Mouse (Mus musculus): ENCODE results near the gene Ston2. TPM values are rescaled to one million over a fixed set of nuclear protein-coding genes. Genes with fewer than 3 reads are reported as not detected.
"Not testable (repeated sequence)": the region's sequence is repeated elsewhere in the genome, so short reads cannot be mapped to it uniquely, and the experiment has no call there.

The Ston2 gene
- polyA plus RNA-seq, 1 experiment from 2014 or later, result 10.6 TPM

GRCm38 (mm10) chr12:91751893-91752597 is 36.1 kb downstream of the Ston2 start:
- no peaks in the 10 kb centered on the region for H3K27me3 ChIP-seq (ENCODE audit: insufficient read depth, low read length)
- TF ChIP-seq CTCF (IDR thresholded peaks at IDR 0.05; ENCODE audit: low read depth), result no peak
- H3K4me1 ChIP-seq (ENCODE audit: insufficient read depth), result no peaks in the 10 kb centered on the region
- no peak overlapping the region for H3K27ac ChIP-seq (ENCODE audit: low read depth)
- no peak overlapping the region for H3K9ac ChIP-seq
- no peaks in the 10 kb centered on the region for H3K9me3 ChIP-seq (ENCODE audit: low read depth, low read length)
- H3K4me2 ChIP-seq, result no peak overlapping the region
- WGBS, result 82% methylated on average over 13 of the region's 13 CpGs
- no peaks in the 10 kb centered on the region for H3K36me3 ChIP-seq (ENCODE audit: insufficient read depth)
- DNase-seq, result no peak
- ATAC-seq (ENCODE audit: insufficient read depth), result no peak
- H3K4me3 ChIP-seq (ENCODE audit: low read depth, low read length), result no peak overlapping the region

DNA sequence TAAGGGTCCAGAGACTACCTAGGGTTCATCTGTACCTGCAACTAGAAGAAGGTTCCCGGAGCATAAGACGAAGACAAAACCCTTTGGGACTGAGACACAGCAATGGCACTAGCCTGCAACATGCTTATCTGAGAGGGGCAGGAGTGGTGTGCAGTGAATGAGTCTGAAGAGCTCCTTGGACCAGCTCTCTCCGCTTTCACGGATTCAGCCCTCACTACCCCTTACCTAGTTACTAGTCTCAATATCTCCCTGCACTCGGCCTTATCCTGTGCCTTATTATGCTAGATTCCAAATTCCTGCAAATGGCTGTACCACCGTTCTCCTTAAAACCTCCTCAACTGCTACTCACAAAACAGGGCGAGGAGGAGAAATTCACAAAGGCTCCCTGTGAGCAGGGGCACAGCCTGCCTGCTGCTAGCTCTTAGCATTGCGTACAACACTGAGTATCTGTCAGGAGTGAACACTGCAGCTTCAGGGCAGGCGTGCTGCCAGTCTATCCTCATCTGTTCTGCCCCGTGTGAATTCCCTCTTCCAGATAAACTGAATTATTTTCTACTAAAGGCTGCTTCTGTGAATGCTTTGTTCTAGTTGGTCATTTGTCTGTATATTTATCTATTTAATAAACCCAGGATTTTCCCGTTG is 38.5 kb downstream of the Ston2 start:
- peaks cover 10% of the 10 kb centered on the region for H3K4me1 ChIP-seq (ENCODE audit: insufficient read depth)
- WGBS, result 69% methylated on average over 11 of the region's 11 CpGs
- no peak for TF ChIP-seq CTCF (IDR thresholded peaks at IDR 0.05; ENCODE audit: low read depth)

GRCm38 (mm10) chr12:91748241-91748865 is 39.8 kb downstream of the Ston2 start:
- no peak overlapping the region for H3K9ac ChIP-seq
- no peak for TF ChIP-seq CTCF (IDR thresholded peaks at IDR 0.05; ENCODE audit: low read depth)
- no peaks in the 10 kb centered on the region for H3K27me3 ChIP-seq (ENCODE audit: insufficient read depth, low read length)
- WGBS, result 56% methylated on average over 18 of the region's 18 CpGs
- no peaks in the 10 kb centered on the region for H3K36me3 ChIP-seq (ENCODE audit: insufficient read depth)
- no peak overlapping the region for H3K4me3 ChIP-seq (ENCODE audit: low read depth, low read length)
- no peak for ATAC-seq (ENCODE audit: insufficient read depth)
- no peak overlapping the region for H3K4me2 ChIP-seq
- no peaks in the 10 kb centered on the region for H3K9me3 ChIP-seq (ENCODE audit: low read depth, low read length)
- peaks cover 10% of the 10 kb centered on the region for H3K4me1 ChIP-seq (ENCODE audit: insufficient read depth)
- no peak overlapping the region for H3K27ac ChIP-seq (ENCODE audit: low read depth)
- peak; percentile 53 for DNase-seq

More for the DNA sequence above, 38.5 kb downstream of the Ston2 start:
- H3K27ac ChIP-seq (ENCODE audit: low read depth), result no peak overlapping the region
- H3K36me3 ChIP-seq (ENCODE audit: insufficient read depth), result no peaks in the 10 kb centered on the region
- H3K27me3 ChIP-seq (ENCODE audit: insufficient read depth, low read length), result no peaks in the 10 kb centered on the region
- DNase-seq (no peak), ATAC-seq (ENCODE audit: insufficient read depth) (no peak)
- no peak overlapping the region for H3K4me2 ChIP-seq
- no peaks in the 10 kb centered on the region for H3K9me3 ChIP-seq (ENCODE audit: low read depth, low read length)
- no peak overlapping the region for H3K4me3 ChIP-seq (ENCODE audit: low read depth, low read length)
- H3K9ac ChIP-seq, result no peak overlapping the region

DNA sequence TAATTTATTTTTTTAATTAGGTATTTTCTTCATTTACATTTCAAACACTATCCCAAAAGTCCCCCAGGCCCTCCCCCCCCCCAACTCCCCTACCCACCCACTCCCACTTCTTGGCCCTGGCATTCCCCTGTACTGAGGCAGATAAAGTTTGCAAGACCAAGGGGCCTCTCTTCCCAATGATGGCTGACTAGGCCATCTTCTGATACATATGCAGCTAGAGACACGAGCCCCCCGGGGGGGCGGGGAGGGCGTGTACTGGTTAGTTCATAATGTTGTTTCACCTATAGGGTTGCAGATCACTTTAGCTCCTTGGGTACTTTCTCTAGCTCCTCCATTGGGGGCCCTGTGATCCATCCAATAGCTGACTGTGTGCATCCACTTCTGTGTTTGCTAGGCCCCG is 41.3 kb downstream of the Ston2 start:
- not testable (repeated sequence) for H3K36me3 ChIP-seq (ENCODE audit: insufficient read depth)
- WGBS, result 89% methylated on average over 5 of the region's 5 CpGs

GRCm38 (mm10) chr12:91745758-91746290 is 42.4 kb downstream of the Ston2 start:
- ATAC-seq (ENCODE audit: insufficient read depth) (peak; percentile 87), DNase-seq (peak; percentile 79)
- Histone ChIP-seq H3K9ac (no peak overlapping the region; the same call in 1 of the 2 replicates), H3K27ac (ENCODE audit: low read depth) (peak overlapping the region; percentile 60), H3K9me3 (ENCODE audit: low read depth, low read length) (no peaks in the 10 kb centered on the region), H3K4me2 (peak overlapping the region; percentile 31; the same call in 1 of the 2 replicates), H3K36me3 (ENCODE audit: insufficient read depth) (no peaks in the 10 kb centered on the region), H3K4me3 (ENCODE audit: low read depth, low read length) (no peak overlapping the region), H3K4me1 (ENCODE audit: insufficient read depth) (peaks cover 10% of the 10 kb centered on the region), H3K27me3 (ENCODE audit: insufficient read depth, low read length) (no peaks in the 10 kb centered on the region)
- WGBS, result 28% methylated on average over 11 of the region's 11 CpGs
- no peak for TF ChIP-seq CTCF (IDR thresholded peaks at IDR 0.05; ENCODE audit: low read depth)

More for the DNA sequence above, 41.3 kb downstream of the Ston2 start:
- DNase-seq; H3K4me3 ChIP-seq (ENCODE audit: low read depth, low read length); ATAC-seq (ENCODE audit: insufficient read depth); H3K4me2 ChIP-seq; H3K4me1 ChIP-seq (ENCODE audit: insufficient read depth); H3K27me3 ChIP-seq (ENCODE audit: insufficient read depth, low read length); H3K27ac ChIP-seq (ENCODE audit: low read depth); H3K9me3 ChIP-seq (ENCODE audit: low read depth, low read length); H3K9ac ChIP-seq: not testable (repeated sequence)

- ATAC-seq (ENCODE audit: insufficient read depth), result no peak
- H3K36me3 ChIP-seq (ENCODE audit: insufficient read depth), result no peaks in the 10 kb centered on the region
- DNase-seq, result no peak
- H3K9me3 ChIP-seq (ENCODE audit: low read depth, low read length), result no peaks in the 10 kb centered on the region
- H3K4me2 ChIP-seq, result no peak overlapping the region
- no peak overlapping the region for H3K27ac ChIP-seq (ENCODE audit: low read depth)
- WGBS, result 74% methylated on average over 6 of the region's 6 CpGs
- TF ChIP-seq CTCF (IDR thresholded peaks at IDR 0.05; ENCODE audit: low read depth), result no peak
- H3K4me1 ChIP-seq (ENCODE audit: insufficient read depth), result peaks cover 10% of the 10 kb centered on the region
- no peak overlapping the region for H3K9ac ChIP-seq
- no peak overlapping the region for H3K4me3 ChIP-seq (ENCODE audit: low read depth, low read length)
- no peaks in the 10 kb centered on the region for H3K27me3 ChIP-seq (ENCODE audit: insufficient read depth, low read length)
These were observed 44.1 kb downstream of the Ston2 start for GRCm38 (mm10) chr12:91744091-91744490.

DNA sequence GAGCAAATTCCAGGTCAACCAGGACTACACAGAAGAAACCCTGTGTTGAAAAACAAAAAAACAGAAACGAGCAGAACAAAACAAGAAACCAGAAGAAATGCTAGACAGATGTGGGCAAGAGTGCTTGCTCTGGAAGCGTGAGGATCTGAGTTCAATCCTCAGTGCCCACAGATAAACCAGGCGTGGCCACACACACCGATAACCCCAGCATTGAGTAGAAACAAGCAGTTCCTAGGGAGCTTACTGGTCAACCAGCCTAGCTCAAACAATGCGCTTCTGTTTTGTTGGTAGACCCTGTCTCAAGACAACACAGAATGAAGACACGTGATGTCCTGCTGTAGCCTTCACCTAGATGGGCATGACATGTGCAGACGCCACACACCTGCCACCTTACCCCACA is 45.3 kb downstream of the Ston2 start:
- H3K4me1 ChIP-seq (ENCODE audit: insufficient read depth), result peaks cover 10% of the 10 kb centered on the region
- no peak for DNase-seq
- no peaks in the 10 kb centered on the region for H3K9me3 ChIP-seq (ENCODE audit: low read depth, low read length)
- no peaks in the 10 kb centered on the region for H3K27me3 ChIP-seq (ENCODE audit: insufficient read depth, low read length)
- H3K4me3 ChIP-seq (ENCODE audit: low read depth, low read length), result no peak overlapping the region
- no peak overlapping the region for H3K27ac ChIP-seq (ENCODE audit: low read depth)
- H3K4me2 ChIP-seq, result no peak overlapping the region
- no peaks in the 10 kb centered on the region for H3K36me3 ChIP-seq (ENCODE audit: insufficient read depth)
- WGBS, result 90% methylated on average over 7 of the region's 7 CpGs
- no peak for TF ChIP-seq CTCF (IDR thresholded peaks at IDR 0.05; ENCODE audit: low read depth)
- ATAC-seq (ENCODE audit: insufficient read depth), result no peak
- no peak overlapping the region for H3K9ac ChIP-seq

Measured in lung, embryonic 14.5 days (tissue).